Mouse (Mus musculus) ES-Bruce4 (cell line): ENCODE data around the gene 4930412O13Rik. TPM values are rescaled to one million over a fixed set of nuclear protein-coding genes. Genes with fewer than 3 reads are reported as not detected.

ENCODE experiments used
- H3K27ac ChIP-seq: 2 replicates; pipeline ENCODE4 v1.5.1; 2012; ENCODE audit warnings: low read length, inconsistent platforms; ENCODE audit not compliant: insufficient read depth
- H3K27me3 ChIP-seq: 2 replicates; pipeline ENCODE4 v1.6.1; 2012; ENCODE audit warnings: mild to moderate bottlenecking, low read length, inconsistent platforms; ENCODE audit not compliant: control insufficient read depth, poor library complexity, insufficient read depth, severe bottlenecking
- H3K36me3 ChIP-seq: 2 replicates; pipeline ENCODE4 v1.6.1; 2012; ENCODE audit warnings: inconsistent platforms, mild to moderate bottlenecking, low read length, moderate library complexity; ENCODE audit not compliant: control insufficient read depth, poor library complexity, insufficient read depth, severe bottlenecking
- H3K4me1 ChIP-seq: one replicate; pipeline ENCODE4 v1.8.1; 2011; ENCODE audit warnings: low read length; ENCODE audit not compliant: control insufficient read depth, insufficient read depth
- H3K4me3 ChIP-seq: 2 replicates; pipeline ENCODE4 v1.5.1; 2011; ENCODE audit warnings: low read depth, mild to moderate bottlenecking, low read length
- H3K9ac ChIP-seq: 2 replicates; pipeline ENCODE4 v1.6.1; 2012; ENCODE audit warnings: low read depth, mild to moderate bottlenecking, inconsistent platforms; ENCODE audit not compliant: poor library complexity, severe bottlenecking
- H3K9me3 ChIP-seq: replicated peaks from 2 replicates; pipeline ENCODE4 v1.6.1; 2012; ENCODE audit warnings: mild to moderate bottlenecking, low read length, inconsistent platforms; ENCODE audit not compliant: control insufficient read depth, poor library complexity, insufficient read depth, severe bottlenecking
- CTCF ChIP-seq: IDR thresholded peaks from one replicate; pipeline ENCODE4 v1.8.1; 2011; ENCODE audit warnings: low read depth, low read length
- EP300 ChIP-seq: IDR thresholded peaks from 2 replicates; pipeline ENCODE4 v1.6.1; 2011; ENCODE audit warnings: low read depth, low read length; ENCODE audit not compliant: insufficient read depth
- POLR2A ChIP-seq: IDR thresholded peaks from one replicate; pipeline ENCODE4 v1.8.1; 2011; ENCODE audit warnings: low read length; ENCODE audit not compliant: insufficient read depth
- polyA plus RNA-seq: library from polyadenylated mRNA; stranded (reverse); fragments of >200 nt; gene quantifications from 2 replicates; pipeline ENCODE4 v1.2.4, GENCODE M21; 2011; ENCODE audit warnings: low read depth; ENCODE audit not compliant: missing spikeins, insufficient read depth, insufficient read length

The 4930412O13Rik gene
- polyA plus RNA-seq, result not detected in 2 replicates

- H3K27ac ChIP-seq, result no peak within 1 kb of the TSS
- no peaks in the 10 kb centered on the region for H3K4me1 ChIP-seq
- no peaks in the 10 kb centered on the region for H3K9me3 ChIP-seq
- no peaks in the 10 kb centered on the region for H3K36me3 ChIP-seq
- peaks cover 67% of the 10 kb centered on the region for H3K27me3 ChIP-seq
- peak within 1 kb of the TSS; percentile 59 for H3K4me3 ChIP-seq
- peak within 1 kb of the TSS; percentile 59 for H3K9ac ChIP-seq
- 0 out of 2 replicates have a peak, but pooled peaks have one; percentile 14 for TF ChIP-seq EP300
- TF ChIP-seq CTCF, result no peak
Observed at GRCm38 (mm10) chr2:9881051-9881591, at the start of gene 4930412O13Rik. 4930412O13Rik (plus strand) TSS chr2:9881252.

DNA sequence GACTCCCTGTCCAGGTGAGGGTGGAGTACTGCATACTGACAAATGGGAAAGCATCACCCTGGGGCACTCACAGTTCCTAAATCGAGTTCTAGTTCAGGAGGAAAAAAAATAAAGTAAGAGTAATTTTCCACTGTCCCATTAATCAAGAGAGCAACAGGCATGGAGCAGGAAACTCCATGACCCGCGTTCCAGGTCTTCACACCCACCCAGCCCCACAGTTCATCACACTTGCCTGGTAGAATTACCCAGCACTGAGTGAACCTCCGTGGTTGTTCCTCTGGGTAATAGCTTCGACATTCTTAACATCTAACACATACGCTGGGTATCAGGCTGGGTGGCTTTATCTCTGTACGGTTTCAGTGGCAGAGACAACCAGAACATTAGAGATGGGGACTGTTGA, 47.3 kb upstream of the 4930412O13Rik start:
- no peaks in the 10 kb centered on the region for H3K4me1 ChIP-seq
- peaks cover 6% of the 10 kb centered on the region; the same call in 1 of the 2 replicates for H3K9me3 ChIP-seq
- H3K4me3 ChIP-seq, result no peak overlapping the region
- TF ChIP-seq EP300, result no peak
- TF ChIP-seq POLR2A, result no peak
- TF ChIP-seq CTCF, result no peak
- H3K27ac ChIP-seq, result no peak overlapping the region
- H3K27me3 ChIP-seq, result no peaks in the 10 kb centered on the region
- no peaks in the 10 kb centered on the region for H3K36me3 ChIP-seq
- H3K9ac ChIP-seq, result no peak overlapping the region

GRCm38 (mm10) chr2:9835195-9835594, 45.9 kb upstream of the 4930412O13Rik start:
- H3K4me3 ChIP-seq, result no peak overlapping the region
- no peaks in the 10 kb centered on the region for H3K27me3 ChIP-seq
- peaks cover 6% of the 10 kb centered on the region; the same call in 1 of the 2 replicates for H3K9me3 ChIP-seq
- H3K4me1 ChIP-seq, result no peaks in the 10 kb centered on the region
- TF ChIP-seq POLR2A (no peak), EP300 (no peak), CTCF (no peak)
- no peak overlapping the region for H3K27ac ChIP-seq
- no peaks in the 10 kb centered on the region for H3K36me3 ChIP-seq
- H3K9ac ChIP-seq, result no peak overlapping the region

- H3K27me3 ChIP-seq, result no peaks in the 10 kb centered on the region
- H3K9ac ChIP-seq, result peak overlapping the region; percentile 46; the same call in 1 of the 2 replicates
- TF ChIP-seq CTCF (no peak), POLR2A (no peak), EP300 (no peak)
- no peaks in the 10 kb centered on the region for H3K9me3 ChIP-seq
- H3K4me1 ChIP-seq, result peaks cover 4% of the 10 kb centered on the region
- H3K27ac ChIP-seq, result no peak overlapping the region
- H3K4me3 ChIP-seq, result no peak overlapping the region
- no peaks in the 10 kb centered on the region for H3K36me3 ChIP-seq
Observed at GRCm38 (mm10) chr2:9852851-9853576, 28.0 kb upstream of the 4930412O13Rik start.

DNA sequence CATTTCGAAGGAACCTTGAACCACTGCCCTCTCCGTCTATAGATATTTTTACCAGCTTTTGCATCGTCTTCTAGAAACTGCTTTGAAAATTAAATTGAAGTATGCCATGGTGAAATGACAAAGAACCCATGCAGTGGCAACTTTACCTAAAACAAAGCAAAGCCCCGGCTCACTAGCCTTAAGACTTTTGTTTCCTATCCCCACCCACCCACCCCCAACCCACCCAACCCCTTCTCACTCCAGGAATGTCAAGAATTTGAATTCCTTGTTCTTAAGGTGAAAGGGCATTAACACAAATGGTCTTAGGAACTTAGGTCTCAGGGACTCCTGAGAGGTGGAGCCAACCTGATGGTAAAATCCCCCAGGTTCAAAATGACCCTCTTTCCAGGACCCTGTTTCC, 25.2 kb upstream of the 4930412O13Rik start:
- Histone ChIP-seq H3K36me3 (no peaks in the 10 kb centered on the region), H3K4me3 (no peak overlapping the region), H3K9me3 (no peaks in the 10 kb centered on the region), H3K4me1 (peaks cover 4% of the 10 kb centered on the region), H3K27ac (peak overlapping the region; percentile 35; the same call in 1 of the 2 replicates), H3K9ac (no peak overlapping the region), H3K27me3 (no peaks in the 10 kb centered on the region)
- TF ChIP-seq POLR2A (no peak), EP300 (no peak), CTCF (no peak)

DNA sequence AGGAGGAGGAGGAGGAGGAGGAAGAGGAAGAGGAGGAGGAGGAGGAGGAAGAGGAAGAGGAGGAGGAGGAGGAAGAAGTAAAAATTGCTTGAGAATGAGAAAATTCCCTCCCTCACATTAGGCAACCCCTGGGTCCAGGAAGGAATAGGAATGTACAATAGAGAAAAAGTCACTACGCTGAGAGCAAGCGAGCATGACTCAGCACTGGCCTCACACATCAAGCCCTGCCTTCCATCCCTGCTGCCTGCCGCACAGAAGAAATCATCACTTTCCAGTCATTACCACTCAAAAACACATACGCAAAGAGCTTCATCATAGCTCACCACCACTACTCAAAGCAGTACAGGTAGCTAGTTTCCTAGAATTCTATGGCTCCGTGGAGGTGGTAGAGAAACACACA, 20.4 kb upstream of the 4930412O13Rik start:
- TF ChIP-seq EP300, result 0 out of 2 replicates have a peak, but pooled peaks have one; percentile 45
- TF ChIP-seq POLR2A, result no peak
- Histone ChIP-seq H3K9me3 (no peaks in the 10 kb centered on the region), H3K4me3 (no peak overlapping the region), H3K27me3 (no peaks in the 10 kb centered on the region), H3K4me1 (peaks cover 4% of the 10 kb centered on the region), H3K9ac (no peak overlapping the region), H3K27ac (peak overlapping the region; percentile 20; the same call in 1 of the 2 replicates), H3K36me3 (no peaks in the 10 kb centered on the region)
